ENCODE assay signal across 9 mouse cellular contexts in the genomic region with DNA sequence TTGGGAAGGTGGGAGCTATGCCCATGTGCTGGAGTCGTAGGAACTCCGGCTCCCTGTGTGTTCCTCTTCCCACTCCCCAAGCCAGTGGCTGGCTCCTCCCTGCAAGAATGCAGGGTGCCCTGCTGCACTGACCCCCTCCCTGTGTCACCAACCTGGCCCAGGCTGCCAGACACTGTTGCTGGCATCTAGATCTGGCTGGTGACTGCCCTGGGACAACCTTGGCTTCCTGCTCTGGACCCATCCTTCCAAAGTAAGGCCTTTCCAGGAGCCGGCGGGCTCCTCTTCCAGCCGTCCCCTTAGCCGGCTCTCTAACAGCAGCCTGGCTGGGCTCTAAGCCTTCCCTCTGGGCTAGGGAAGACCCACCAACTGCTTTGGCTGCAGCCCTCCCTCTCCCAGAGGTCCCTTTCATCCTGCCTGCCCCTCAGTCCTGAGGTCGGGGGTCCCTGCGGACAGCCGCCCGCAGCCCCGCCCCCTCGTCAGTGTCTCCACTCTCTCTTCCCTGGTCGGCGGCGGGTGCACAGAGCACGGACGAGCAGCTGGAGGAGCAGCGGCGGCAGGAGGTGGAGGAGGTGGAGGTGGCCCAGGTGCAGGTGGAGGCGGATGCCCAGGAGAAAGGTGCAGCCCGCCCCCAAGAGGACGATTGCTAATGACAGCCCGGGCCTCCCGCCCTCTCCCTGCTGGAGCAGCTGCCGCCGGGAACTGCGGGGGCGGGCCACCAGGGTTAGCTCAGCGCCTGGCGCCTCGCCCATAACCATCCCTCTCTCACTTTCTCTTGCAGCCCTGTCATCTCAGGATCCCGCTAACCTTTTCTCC. TPM values are rescaled to one million over a fixed set of nuclear protein-coding genes. Genes with fewer than 3 reads are reported as not detected.
A peak's percentile ranks its signal among the peaks of the same experiment; 100 is the strongest.
DNase-seq lines count a peak whose midpoint lies in the region; ATAC-seq and TF ChIP-seq lines count a peak whose summit lies in the region.
"Had no signal": no experiment of that assay in that cellular context is flagged by ENCODE, and none has a peak within 500 bp of the region (broad histone marks: within the 10 kb centered on the region; RNA-seq: fewer than 3 reads in every experiment).

No protein-coding gene starts in this region.

- intact Hi-C loops in left cerebral cortex, postnatal 36 days (cut with DNase I), result loop anchor here (5.0 to 10.0 kb wide), 3 partner anchors 106 to 652 kb away; a partner anchor contains a TSS

- peak; percentile 79 for DNase-seq in embryonic facial prominence, embryonic 10.5 days (ENCODE audit: low spot score)
- DNase-seq in heart, adult 18-20 months, result peak; percentile 88 to 91
- peak; percentile 77 for DNase-seq in kidney, adult 2 months
- peak; percentile 87 to 90 for DNase-seq in left cerebral cortex, postnatal 36 days (ENCODE audit: low spot score in 2 of 2)

- peak overlapping the region; percentile 38 for H3K4me3 ChIP-seq in megakaryocyte, embryonic 14.5 days (replicated peaks)
- H3K4me3 ChIP-seq in embryonic facial prominence, embryonic 10.5 days, result peak overlapping the region; percentile 52
- no peak overlapping the region for H3K4me3 ChIP-seq in kidney, adult 2 months (ENCODE audit: insufficient read depth, low read depth, low read length)
- peak overlapping the region; percentile 28 for H3K4me3 ChIP-seq in midbrain, embryonic 12.5 days
- peak overlapping the region; percentile 34 for H3K4me3 ChIP-seq in stomach, embryonic 15.5 days (replicated peaks)

- H3K4me2 ChIP-seq in midbrain, embryonic 12.5 days (replicated peaks), result peak overlapping the region; percentile 52
- H3K4me2 ChIP-seq in stomach, embryonic 15.5 days, result peak overlapping the region; percentile 64

- 0 out of 2 replicates have a peak, but pooled peaks have one; percentile 16 for TF ChIP-seq CTCF in kidney, adult 2 months (conservative IDR thresholded peaks at IDR 0.05; ENCODE audit: insufficient read depth, insufficient read length, low read depth, low read length)

- H3K27me3 ChIP-seq in megakaryocyte, embryonic 14.5 days (replicated peaks), result peaks cover 94% of the 10 kb centered on the region
- H3K27me3 ChIP-seq in embryonic facial prominence, embryonic 10.5 days (replicated peaks; ENCODE audit: low read depth, poor library complexity, severe bottlenecking), result peaks cover 31% of the 10 kb centered on the region
- no peaks in the 10 kb centered on the region for H3K27me3 ChIP-seq in kidney, adult 2 months (replicated peaks; ENCODE audit: control insufficient read depth, insufficient read depth, low read length)
- H3K27me3 ChIP-seq in midbrain, embryonic 12.5 days, result peaks cover 14% of the 10 kb centered on the region; the same call in 1 of the 2 replicates
- no peaks in the 10 kb centered on the region for H3K27me3 ChIP-seq in stomach, embryonic 15.5 days (replicated peaks)

- H3K9ac ChIP-seq in midbrain, embryonic 12.5 days (replicated peaks), result peak overlapping the region; percentile 20
- no peak overlapping the region for H3K9ac ChIP-seq in stomach, embryonic 15.5 days

- peak overlapping the region; percentile 81 for H3K27ac ChIP-seq in embryonic facial prominence, embryonic 10.5 days (replicated peaks)
- H3K27ac ChIP-seq in kidney, adult 2 months (ENCODE audit: insufficient read depth, low read depth, low read length), result no peak overlapping the region
- H3K27ac ChIP-seq in midbrain, embryonic 12.5 days (replicated peaks), result peak overlapping the region; percentile 63
- H3K27ac ChIP-seq in stomach, embryonic 15.5 days, result peak overlapping the region; percentile 85

- H3K4me1 ChIP-seq in megakaryocyte, embryonic 14.5 days, result peaks cover 45% of the 10 kb centered on the region
- peaks cover 82% of the 10 kb centered on the region for H3K4me1 ChIP-seq in embryonic facial prominence, embryonic 10.5 days
- H3K4me1 ChIP-seq in kidney, adult 2 months (ENCODE audit: control insufficient read depth, insufficient read depth, low read length), result peaks cover 4% of the 10 kb centered on the region; the same call in 1 of the 2 replicates
- peaks cover 35% of the 10 kb centered on the region for H3K4me1 ChIP-seq in midbrain, embryonic 12.5 days
- peaks cover 22% of the 10 kb centered on the region for H3K4me1 ChIP-seq in stomach, embryonic 15.5 days

- no peak for ATAC-seq in megakaryocyte, adult 5-6 weeks (ENCODE audit: poor library complexity, severe bottlenecking)
- peak; percentile 35 for ATAC-seq in midbrain, embryonic 12.5 days (ENCODE audit: low FRiP score, low read depth)
- peak; percentile 77 for ATAC-seq in stomach, embryonic 15.5 days (ENCODE audit: insufficient read depth, low FRiP score, low read depth)

- WGBS in embryonic facial prominence, embryonic 10.5 days, result 6% methylated on average over 32 of the region's 32 CpGs
- 29% methylated on average over 32 of the region's 32 CpGs for WGBS in kidney, adult 2 months
- 6% methylated on average over 25 of the region's 32 CpGs for WGBS in midbrain, embryonic 12.5 days
- WGBS in stomach, embryonic 15.5 days, result 9% methylated on average over 30 of the region's 32 CpGs

- no peaks in the 10 kb centered on the region for H3K36me3 ChIP-seq in megakaryocyte, embryonic 14.5 days (replicated peaks; ENCODE audit: low read length)
- H3K36me3 ChIP-seq in embryonic facial prominence, embryonic 10.5 days (replicated peaks), result peaks cover 44% of the 10 kb centered on the region
- no peaks in the 10 kb centered on the region for H3K36me3 ChIP-seq in kidney, adult 2 months (ENCODE audit: control insufficient read depth, insufficient read depth, low read length)
- H3K36me3 ChIP-seq in midbrain, embryonic 12.5 days, result peaks cover 41% of the 10 kb centered on the region
- H3K36me3 ChIP-seq in stomach, embryonic 15.5 days, result peaks cover 6% of the 10 kb centered on the region; the same call in 1 of the 2 replicates

- H3K9me3 ChIP-seq in megakaryocyte, embryonic 14.5 days, result no peaks in the 10 kb centered on the region
- no peaks in the 10 kb centered on the region for H3K9me3 ChIP-seq in embryonic facial prominence, embryonic 10.5 days
- no peaks in the 10 kb centered on the region for H3K9me3 ChIP-seq in midbrain, embryonic 12.5 days
- no peaks in the 10 kb centered on the region for H3K9me3 ChIP-seq in stomach, embryonic 15.5 days

- TF ChIP-seq POLR2A in kidney, adult 2 months (IDR thresholded peaks at IDR 0.05; ENCODE audit: low read depth, low read length), result no peak

RNA-seq across cellular contexts. Expression of a gene that starts 8.2 kb away (rescaled TPM):
- polyA plus RNA-seq in megakaryocyte, embryonic 14.5 days (2012; ENCODE audit: insufficient read depth, low replicate concordance), result 9.6 TPM in 1 of 2 replicates, not detected in the other
- 8.7 and 9.5 TPM in 2 replicates for total RNA-seq in megakaryocyte, adult 5-6 weeks (2015)
- total RNA-seq in megakaryocyte, adult 5-6 weeks (2017), result 5.2 and 9.6 TPM in 2 replicates
- polyA plus RNA-seq in embryonic facial prominence, embryonic 10.5 days (2016; fragmentation: Nextera tagmentation; extraction: Ambion mirVana), result 49.6 and 51.6 TPM in 2 replicates
- 10 to 100 TPM; 22.5 to 23.7 TPM for total RNA-seq in heart, adult 18-20 months (2021)
- polyA plus RNA-seq in kidney, adult 2 months (2012; rRNA removed), result 163 and 184 TPM in 2 replicates
- total RNA-seq in left cerebral cortex, postnatal 36 days (2021), result 100 to 1,000 TPM; 349 TPM
- polyA plus RNA-seq in midbrain, embryonic 12.5 days (2016; fragmentation: Nextera tagmentation; extraction: Ambion mirVana), result 76.1 and 84.8 TPM in 2 replicates
- polyA plus RNA-seq in stomach, embryonic 15.5 days (2015; fragmentation: Nextera tagmentation; extraction: Ambion mirVana), result 35.4 and 40.6 TPM in 2 replicates
- total RNA-seq: neutrophil, adult 5-6 weeks had no signal

RNA-seq across cellular contexts. Expression of a gene that starts 30.4 kb away (rescaled TPM):
- 68.5 and 128 TPM in 2 replicates for polyA plus RNA-seq in megakaryocyte, embryonic 14.5 days (2012; ENCODE audit: insufficient read depth, low replicate concordance)
- total RNA-seq in megakaryocyte, adult 5-6 weeks (2015), result 3.8 and 5.9 TPM in 2 replicates
- 12.9 and 24.2 TPM in 2 replicates for total RNA-seq in megakaryocyte, adult 5-6 weeks (2017)
- 0.98 and 1.1 TPM in 2 replicates for polyA plus RNA-seq in embryonic facial prominence, embryonic 10.5 days (2016; fragmentation: Nextera tagmentation; extraction: Ambion mirVana)
- total RNA-seq in heart, adult 18-20 months (2021), result 10 to 100 TPM; 47.9 to 49.0 TPM
- 270 and 419 TPM in 2 replicates for polyA plus RNA-seq in kidney, adult 2 months (2012; rRNA removed)
- 10 to 100 TPM; 32.9 to 37.0 TPM for total RNA-seq in left cerebral cortex, postnatal 36 days (2021)
- polyA plus RNA-seq in midbrain, embryonic 12.5 days (2016; fragmentation: Nextera tagmentation; extraction: Ambion mirVana), result 2.0 and 2.1 TPM in 2 replicates
- 3.3 and 4.2 TPM in 2 replicates for polyA plus RNA-seq in stomach, embryonic 15.5 days (2015; fragmentation: Nextera tagmentation; extraction: Ambion mirVana)

RNA-seq across cellular contexts. Expression of a gene that starts 30.9 kb away (rescaled TPM):
- polyA plus RNA-seq in megakaryocyte, embryonic 14.5 days (2012; ENCODE audit: insufficient read depth, low replicate concordance), result 1.6 and 6.3 TPM in 2 replicates
- 9.8 and 10.4 TPM in 2 replicates for total RNA-seq in megakaryocyte, adult 5-6 weeks (2015)
- total RNA-seq in megakaryocyte, adult 5-6 weeks (2017), result 3.3 and 8.8 TPM in 2 replicates
- polyA plus RNA-seq in embryonic facial prominence, embryonic 10.5 days (2016; fragmentation: Nextera tagmentation; extraction: Ambion mirVana), result 10.4 and 12.7 TPM in 2 replicates
- total RNA-seq in heart, adult 18-20 months (2021), result 10 to 100 TPM; 21.5 to 28.3 TPM
- polyA plus RNA-seq in kidney, adult 2 months (2012; rRNA removed), result 151 and 161 TPM in 2 replicates
- 10 to 100 TPM; 28.1 to 36.3 TPM for total RNA-seq in left cerebral cortex, postnatal 36 days (2021)
- 4.9 and 5.5 TPM in 2 replicates for polyA plus RNA-seq in midbrain, embryonic 12.5 days (2016; fragmentation: Nextera tagmentation; extraction: Ambion mirVana)
- 67.4 and 89.8 TPM in 2 replicates for polyA plus RNA-seq in stomach, embryonic 15.5 days (2015; fragmentation: Nextera tagmentation; extraction: Ambion mirVana)

RNA-seq across cellular contexts. Expression of a gene that starts 31.8 kb away (rescaled TPM):
- polyA plus RNA-seq in megakaryocyte, embryonic 14.5 days (2012; ENCODE audit: insufficient read depth, low replicate concordance), result not detected in 2 replicates
- not detected in 2 replicates for total RNA-seq in megakaryocyte, adult 5-6 weeks (2015)
- not detected in 2 replicates for total RNA-seq in megakaryocyte, adult 5-6 weeks (2017)
- polyA plus RNA-seq in embryonic facial prominence, embryonic 10.5 days (2016; fragmentation: Nextera tagmentation; extraction: Ambion mirVana), result 0.24 and 0.37 TPM in 2 replicates
- total RNA-seq in heart, adult 18-20 months (2021), result not detected
- 2.7 and 5.7 TPM in 2 replicates for polyA plus RNA-seq in kidney, adult 2 months (2012; rRNA removed)
- total RNA-seq in left cerebral cortex, postnatal 36 days (2021), result 1 to 10 TPM in 1 of 2 experiments, under 1 TPM in 1; 0.10 to 1.0 TPM
- polyA plus RNA-seq in midbrain, embryonic 12.5 days (2016; fragmentation: Nextera tagmentation; extraction: Ambion mirVana), result 0.05 TPM in 1 of 2 replicates, not detected in the other
- polyA plus RNA-seq in stomach, embryonic 15.5 days (2015; fragmentation: Nextera tagmentation; extraction: Ambion mirVana), result 0.64 and 1.8 TPM in 2 replicates
- total RNA-seq: neutrophil, adult 5-6 weeks had no signal

RNA-seq across cellular contexts. Expression of a gene that starts 40.9 kb away (rescaled TPM):
- polyA plus RNA-seq in megakaryocyte, embryonic 14.5 days (2012; ENCODE audit: insufficient read depth, low replicate concordance), result not detected in 2 replicates
- not detected in 2 replicates for total RNA-seq in megakaryocyte, adult 5-6 weeks (2015)
- total RNA-seq in megakaryocyte, adult 5-6 weeks (2017), result not detected in 2 replicates
- not detected in 2 replicates for polyA plus RNA-seq in embryonic facial prominence, embryonic 10.5 days (2016; fragmentation: Nextera tagmentation; extraction: Ambion mirVana)
- not detected for total RNA-seq in heart, adult 18-20 months (2021)
- 0.41 and 0.48 TPM in 2 replicates for polyA plus RNA-seq in kidney, adult 2 months (2012; rRNA removed)
- total RNA-seq in left cerebral cortex, postnatal 36 days (2021), result not detected
- not detected in 2 replicates for polyA plus RNA-seq in midbrain, embryonic 12.5 days (2016; fragmentation: Nextera tagmentation; extraction: Ambion mirVana)
- polyA plus RNA-seq in stomach, embryonic 15.5 days (2015; fragmentation: Nextera tagmentation; extraction: Ambion mirVana), result not detected in 2 replicates
- total RNA-seq: neutrophil, adult 5-6 weeks had no signal

Comparison
In these comparisons a context has a peak if more than half of its experiments do, and no peak if none do; other contexts are left out.
1. RNA of a gene that starts 30.4 kb away (polyA plus RNA-seq): 270 to 419 TPM in kidney, adult 2 months and 68.5 to 128 TPM in megakaryocyte, embryonic 14.5 days; 3.3 to 4.2 TPM in stomach, embryonic 15.5 days, 2.0 to 2.1 TPM in midbrain, embryonic 12.5 days and 0.98 to 1.1 TPM in embryonic facial prominence, embryonic 10.5 days; every median in the first group is over 10 times any median in the second.
2. Peak in every context shown above with its lines, with median percentiles within 50 percentile points of each other: DNase-seq.